Mouse (Mus musculus): Measurements from ENCODE around the gene Slc12a4.
A peak's percentile ranks its signal among the peaks of the same experiment; 100 is the strongest.

Gene Slc12a4

DNA sequence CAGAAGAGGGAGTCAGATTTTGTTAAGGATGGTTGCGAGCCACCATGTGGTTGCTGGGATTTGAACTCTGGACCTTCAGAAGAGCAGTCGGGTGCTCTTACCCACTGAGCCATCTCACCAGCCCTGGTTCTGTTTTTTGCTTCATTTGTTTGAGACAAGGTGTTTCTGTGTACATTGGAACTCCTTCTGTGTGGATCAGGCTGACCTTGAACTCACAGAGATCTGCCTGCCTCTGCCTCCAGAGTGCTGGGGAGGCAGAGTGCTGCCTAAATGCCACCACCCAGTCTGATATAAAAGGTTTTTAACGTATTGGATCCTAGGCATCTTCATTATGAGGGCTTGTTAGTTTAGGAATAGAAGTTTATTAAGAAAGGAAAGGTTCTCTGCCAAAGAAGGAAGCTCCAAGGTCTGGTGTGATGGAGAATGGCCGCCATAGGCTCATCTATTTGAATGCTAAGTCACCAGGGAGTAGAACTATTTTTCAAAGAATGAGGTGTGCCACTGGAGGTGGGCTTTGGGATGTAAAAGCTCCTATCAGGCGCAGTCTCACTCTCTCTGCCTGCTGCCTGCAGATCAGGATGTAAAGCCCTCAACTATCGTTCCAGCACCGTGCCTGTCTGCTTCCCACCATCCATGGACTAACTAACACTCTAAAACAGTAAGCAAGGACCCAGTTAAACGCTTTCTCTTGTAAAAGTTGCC, 5.3 kb upstream of the Slc12a4 start:
- DNase-seq (ENCODE audit: low read depth, low spot score): no peak

DNA sequence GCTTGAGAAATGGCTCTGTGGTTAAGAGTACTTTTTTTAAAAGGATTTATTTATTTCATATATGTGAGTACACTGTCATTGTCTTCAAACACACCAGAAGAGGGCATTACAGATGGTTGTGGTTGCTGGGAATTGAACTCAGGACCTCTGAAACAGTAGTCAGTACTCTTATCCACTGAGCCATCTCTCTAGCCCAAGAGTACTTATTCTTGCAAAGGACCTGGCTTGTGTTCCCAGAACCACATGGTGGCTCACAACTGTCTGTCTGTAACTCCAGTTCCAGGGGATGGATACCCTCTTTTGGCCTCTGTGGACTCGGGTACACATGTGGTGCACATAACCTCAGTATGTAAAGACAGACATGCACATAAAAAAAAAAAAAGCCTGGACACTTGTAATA, 3.5 kb upstream of the Slc12a4 start:
- no peak for DNase-seq (ENCODE audit: low read depth, low spot score)

DNA sequence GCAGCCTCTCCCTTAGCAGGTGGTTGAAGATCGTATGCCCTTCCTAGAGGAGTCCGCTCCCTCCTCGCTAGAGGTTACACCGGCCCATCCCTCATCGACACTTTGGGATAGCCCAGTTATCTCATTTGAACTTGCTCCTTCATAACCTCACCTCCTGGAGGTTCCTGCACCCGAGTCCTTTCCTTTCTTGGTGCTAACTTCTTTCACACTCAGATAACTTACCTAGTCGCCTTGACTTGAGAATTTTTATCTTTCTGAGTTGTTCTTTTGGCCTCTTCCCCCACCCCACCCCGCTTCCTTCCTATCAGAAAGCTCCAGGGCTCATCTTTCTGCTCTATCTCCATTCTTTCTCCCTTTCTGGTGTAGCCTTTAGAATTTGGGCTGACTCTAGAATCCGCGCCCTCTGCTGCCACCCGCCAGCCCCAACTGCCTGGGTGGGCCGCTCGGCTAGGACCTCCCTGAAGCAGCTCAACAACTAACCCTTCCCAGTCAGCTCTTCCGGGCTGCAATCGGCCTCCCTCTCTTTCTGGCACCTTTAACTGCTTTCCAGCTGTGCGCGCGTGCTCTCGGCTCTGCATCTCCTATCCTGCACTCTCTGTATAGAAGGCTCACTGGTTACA, 905 bp upstream of the Slc12a4 start:
- no peak for DNase-seq (ENCODE audit: low read depth, low spot score)

DNA sequence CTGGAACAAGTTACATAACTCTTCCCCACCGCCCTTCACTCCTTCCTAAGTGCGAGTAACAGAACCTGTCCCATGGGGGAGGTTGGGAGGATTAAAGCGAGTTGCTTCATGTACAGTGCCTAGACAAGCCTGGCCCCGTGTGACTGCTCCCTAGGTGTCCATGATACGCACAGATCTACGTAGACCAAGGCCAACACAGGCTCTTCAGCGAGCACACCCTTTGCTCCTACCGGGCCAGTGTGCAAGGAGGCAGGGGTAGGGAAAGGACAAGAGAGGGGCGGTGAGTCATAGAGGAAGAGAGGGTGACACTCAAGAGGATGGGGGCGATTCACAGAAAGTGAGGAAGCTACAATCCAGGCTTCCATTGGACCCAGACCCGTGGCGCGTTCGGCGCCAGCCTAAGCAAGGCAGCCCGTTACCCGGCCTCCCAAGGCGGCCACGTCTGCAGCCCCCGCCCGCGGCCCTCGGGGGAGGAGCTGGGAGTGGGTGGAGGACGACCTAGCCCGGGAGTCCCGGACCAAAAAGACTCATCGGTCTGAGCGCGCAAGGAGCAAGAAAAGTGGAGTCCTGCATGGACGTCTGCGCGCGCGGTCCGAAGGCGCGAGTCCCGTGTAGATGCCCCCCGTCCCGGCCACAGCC, 512 bp downstream of the Slc12a4 start:
- peak; percentile 13 for DNase-seq (ENCODE audit: low read depth, low spot score)

DNA sequence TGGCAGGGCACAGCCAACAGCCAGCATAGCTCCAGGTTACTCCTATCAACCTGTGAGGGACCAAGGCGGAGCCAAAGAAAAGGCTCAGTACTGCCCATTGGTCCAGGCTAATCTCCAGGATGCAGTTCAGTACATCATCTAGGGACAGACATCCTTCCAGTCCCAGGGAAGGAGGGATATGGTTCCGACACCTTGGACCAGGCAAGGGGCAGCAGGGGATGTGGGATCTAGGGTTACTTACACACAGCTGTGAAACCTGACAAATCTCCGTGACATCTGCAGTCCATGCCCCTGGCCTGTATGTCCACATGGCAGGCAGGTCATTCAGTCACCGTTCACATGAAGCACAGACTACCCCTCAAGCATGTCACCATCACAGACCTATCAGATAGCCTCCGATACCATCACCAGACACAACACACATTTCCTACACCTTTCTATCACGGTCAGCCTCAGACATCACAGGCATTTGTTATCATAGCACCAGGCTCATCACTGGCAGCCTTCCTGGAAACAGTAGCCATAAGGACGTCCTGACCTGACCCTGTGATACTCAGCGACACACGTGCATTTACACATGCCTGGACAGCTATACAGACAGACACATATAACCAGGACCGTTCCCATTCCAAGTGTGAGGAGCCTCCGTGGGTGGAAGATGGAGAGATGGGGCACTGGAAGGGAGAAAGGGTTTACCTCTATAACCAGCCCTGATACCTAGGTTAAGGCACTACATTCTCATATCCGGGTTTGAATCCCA, 1.2 kb downstream of the Slc12a4 start:
- no peak for DNase-seq (ENCODE audit: low read depth, low spot score)

DNA sequence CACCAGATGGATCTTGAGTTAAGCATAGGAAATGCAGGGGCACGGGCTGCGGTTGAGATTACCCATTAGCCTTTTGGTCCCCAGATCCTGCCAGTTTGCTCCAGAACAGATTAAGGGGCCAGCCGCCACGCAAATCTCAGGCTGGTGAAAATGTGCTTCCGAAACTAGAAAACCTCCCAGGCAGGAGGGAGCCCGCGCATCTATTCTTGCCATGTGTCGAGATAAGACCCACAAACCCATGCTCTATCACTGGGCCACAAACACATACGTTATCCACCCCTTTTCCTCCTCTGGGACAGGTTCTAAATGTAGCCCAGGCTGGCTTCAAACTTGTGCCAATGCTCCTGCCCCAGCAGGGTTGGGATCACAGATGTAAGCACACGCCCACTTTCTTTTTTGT, 4.4 kb downstream of the Slc12a4 start:
- no peak for DNase-seq (ENCODE audit: low read depth, low spot score)

DNA sequence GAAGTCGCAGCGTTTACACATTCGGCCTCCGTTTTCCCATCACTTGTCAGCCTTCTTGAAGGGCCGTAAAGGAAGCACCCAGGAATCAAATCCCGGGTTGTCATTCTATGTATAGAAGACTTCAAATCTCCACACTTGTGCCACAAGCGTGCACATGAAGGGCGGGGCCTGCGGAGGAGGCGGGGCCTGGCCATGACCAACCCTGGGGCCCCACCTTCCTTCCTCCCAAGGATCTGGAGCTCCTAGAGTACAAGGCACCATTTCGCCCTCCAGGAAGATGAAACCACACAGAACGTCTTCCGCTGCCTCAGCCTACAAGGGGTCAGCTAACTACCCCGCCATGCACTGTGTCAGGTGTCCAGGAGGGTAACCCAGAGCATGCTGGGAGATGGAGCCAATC, 4.8 kb downstream of the Slc12a4 start:
- DNase-seq (ENCODE audit: low read depth, low spot score): no peak

DNA sequence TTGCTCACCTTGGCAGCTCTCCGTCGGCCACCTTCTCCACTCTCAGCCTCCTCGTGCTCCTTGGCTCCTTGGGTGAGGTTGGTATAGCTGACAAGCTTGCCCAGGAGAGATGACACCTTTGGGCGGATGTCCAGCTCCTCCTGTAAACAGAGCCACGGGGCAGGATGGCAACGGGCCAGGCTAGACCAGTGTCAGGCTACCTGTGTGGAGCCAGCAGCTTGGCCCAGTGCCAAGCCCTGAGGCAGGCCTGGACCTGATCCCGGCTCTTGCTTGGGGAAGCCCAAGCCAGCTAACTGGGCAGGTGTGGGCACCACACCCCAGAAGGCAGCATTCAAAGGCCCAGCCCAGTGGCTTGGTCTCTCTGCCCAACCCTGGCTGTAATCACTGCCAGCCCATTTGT, 6.5 kb downstream of the Slc12a4 start:
- peak; percentile 76 for DNase-seq (ENCODE audit: low read depth, low spot score)

DNA sequence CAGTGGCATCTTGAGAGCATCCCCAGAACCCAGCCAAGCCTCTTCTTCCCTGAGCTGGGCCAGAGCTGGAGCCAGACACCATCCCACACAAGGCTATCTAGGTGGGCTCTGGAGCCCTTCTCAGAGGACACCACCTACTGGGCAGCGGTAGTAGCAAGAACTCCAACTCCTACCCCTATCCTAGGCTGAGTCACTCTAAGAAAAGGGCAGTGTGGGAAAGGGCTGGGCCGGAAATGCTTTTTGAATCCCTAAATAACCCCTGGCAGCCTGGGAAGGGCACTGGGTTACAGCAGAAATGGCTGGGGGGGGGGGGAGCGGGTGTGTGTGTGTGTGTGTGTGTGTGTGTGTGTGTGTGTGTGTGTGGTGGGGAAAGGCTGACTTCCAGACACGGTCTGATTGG, 8.1 kb downstream of the Slc12a4 start:
- DNase-seq (ENCODE audit: low read depth, low spot score): no peak

DNA sequence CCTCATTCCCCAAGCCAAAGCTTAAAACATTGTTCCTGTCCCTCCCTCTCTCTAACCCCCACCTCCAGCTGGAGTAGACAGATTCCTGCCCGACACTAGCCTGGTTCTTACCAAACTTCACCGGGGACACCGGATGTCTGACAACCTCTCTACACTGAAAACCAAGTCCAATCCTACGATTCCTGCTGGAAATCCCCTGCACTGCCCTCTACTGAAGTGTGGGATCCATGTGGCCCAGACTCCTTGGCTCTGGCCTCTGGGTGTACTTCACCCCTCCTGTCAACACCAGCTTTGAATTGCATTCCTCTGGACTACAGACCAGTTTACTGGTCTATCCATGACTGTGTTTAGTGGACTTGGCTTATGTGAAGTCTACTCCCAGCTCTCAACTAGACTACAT, 9.3 kb downstream of the Slc12a4 start:
- no peak for DNase-seq (ENCODE audit: low read depth, low spot score)

DNA sequence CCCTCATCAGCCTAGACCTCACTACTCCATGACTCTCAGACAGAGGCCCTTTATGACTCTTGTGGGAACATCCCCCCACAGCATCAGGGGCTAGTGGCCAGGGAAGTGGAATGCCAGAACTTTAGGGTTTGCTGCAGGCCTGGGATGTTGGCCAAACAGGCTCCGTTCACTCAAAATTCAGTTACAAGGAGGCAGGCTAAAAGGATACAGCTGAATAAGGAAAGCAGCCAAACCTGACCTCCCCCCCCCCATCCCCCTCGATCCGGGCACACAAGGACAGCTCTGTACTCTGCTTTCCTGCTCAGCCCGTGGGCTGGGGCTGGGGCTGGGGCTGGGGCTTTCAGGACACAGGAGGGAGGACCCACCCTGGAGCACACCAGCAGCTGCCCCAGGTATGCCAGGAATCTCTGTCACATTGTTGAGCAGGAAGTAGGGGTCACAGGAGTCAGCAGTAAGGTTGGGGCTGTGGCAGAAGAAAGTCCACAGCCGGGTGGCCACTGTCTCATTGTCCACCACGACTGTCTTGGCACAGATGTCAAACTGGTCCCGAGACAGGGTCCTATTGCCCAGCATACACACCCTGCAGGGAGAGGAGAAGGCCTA, 14.7 kb downstream of the Slc12a4 start:
- DNase-seq (ENCODE audit: low read depth, low spot score): peak; percentile 72

DNA sequence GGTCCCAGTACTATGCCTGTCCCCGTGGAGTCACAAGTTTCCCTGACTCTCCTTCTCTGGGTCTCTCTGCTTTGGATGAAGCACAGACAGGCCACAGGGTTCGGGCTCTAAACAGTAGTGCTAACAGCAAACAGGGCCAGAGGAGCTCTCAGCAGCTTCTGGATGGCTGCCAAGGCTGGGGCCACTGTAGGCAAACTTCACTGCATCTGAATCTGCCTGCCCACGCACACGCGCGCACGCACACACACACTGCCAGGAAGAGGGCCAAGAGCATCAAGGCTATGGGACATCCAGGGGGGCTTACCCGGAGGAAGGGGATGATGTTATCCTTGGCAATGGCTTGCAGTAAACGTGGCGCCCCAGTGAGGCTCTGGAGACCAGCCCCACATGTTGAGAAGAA, 16.5 kb downstream of the Slc12a4 start:
- peak; percentile 70 for DNase-seq (ENCODE audit: low read depth, low spot score)

DNA sequence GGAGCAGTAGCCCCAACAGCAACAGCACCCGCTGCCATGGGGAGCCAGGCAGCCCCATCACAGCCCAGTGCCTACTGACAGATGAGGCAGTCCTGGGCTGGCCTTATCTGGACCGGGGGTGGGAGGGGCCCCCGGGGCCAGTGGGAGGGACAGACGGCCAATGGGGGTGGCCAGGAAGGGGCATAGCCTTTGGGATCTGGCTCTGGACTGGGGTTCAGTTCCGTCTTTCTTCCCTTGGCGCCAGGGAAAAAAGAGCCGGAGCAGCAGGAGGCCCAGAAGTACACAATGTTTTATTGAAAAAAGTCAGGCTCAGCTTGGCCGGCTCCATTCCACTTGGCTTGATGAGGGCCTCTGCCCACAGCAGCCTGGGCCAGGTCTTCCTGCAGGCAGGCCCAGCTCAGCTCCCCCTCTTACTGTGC, 22.6 kb downstream of the Slc12a4 start, which contains the start of gene Lcat:
Gene Lcat (minus strand): TSS at position 62 of the 419 bp plus-strand sequence.
- DNase-seq (ENCODE audit: low read depth, low spot score): peak; percentile 41

DNA sequence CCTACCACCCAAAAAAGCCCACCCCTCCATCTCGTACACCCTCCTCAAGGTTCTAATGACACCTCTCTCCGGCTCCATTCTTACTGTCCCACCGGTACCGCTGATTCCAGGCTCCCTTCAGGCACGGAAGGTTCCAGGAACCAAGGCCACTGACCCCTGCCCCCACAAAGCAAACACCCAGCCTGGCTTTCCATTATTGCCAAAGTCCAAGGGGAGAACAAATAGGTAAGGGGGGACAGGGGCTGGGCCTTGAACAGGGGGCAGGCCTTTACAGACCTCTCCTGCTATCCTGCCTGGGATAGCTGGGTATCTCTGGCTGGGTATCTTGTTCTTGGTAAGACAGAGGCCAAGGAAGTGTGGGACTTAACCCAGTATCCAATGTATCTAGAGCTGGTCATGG, 23.4 kb downstream of the Slc12a4 start:
- no peak for DNase-seq (ENCODE audit: low read depth, low spot score)

DNA sequence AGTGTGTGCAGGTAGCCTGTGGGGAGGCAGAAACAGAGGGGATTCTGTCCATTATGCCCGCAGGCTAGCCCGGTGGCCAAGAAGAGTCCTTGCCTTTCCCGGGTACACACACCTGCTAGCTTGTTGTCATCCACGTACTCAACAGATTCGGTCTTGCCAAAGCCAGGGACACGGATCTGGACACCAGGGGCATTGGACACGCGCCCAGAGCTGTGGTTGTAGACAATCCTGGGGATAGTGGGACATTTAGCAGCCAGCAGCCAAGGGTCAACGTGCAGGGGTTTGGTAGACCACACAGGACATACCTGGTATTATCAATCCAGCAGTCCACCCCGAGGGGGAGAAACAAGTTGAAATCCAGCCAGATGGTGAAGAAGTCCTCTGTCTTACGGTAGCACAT, 23.9 kb downstream of the Slc12a4 start:
- no peak for DNase-seq (ENCODE audit: low read depth, low spot score)

DNA sequence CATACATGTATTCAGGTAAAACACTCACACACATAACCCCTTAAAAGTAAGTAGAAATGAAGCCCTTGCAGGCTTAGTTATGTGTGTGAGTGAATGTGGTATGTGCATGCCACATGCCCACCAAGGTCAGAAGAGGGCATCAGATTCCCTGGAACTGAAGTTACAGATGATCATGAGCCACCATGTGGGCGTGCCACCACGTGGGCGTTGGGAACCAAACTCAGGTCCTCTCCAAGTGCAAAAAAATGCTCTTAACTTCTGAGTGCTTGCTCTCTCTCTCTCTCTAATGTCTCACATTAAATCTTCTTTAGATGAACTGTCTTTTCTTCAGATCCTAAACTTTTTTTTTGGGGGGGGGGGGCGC, 27.6 kb downstream of the Slc12a4 start, which contains the start of gene Psmb10:
Gene Psmb10 (minus strand): TSS at position 139 of the 364 bp plus-strand sequence.
- DNase-seq (ENCODE audit: low read depth, low spot score): peak; percentile 64

DNA sequence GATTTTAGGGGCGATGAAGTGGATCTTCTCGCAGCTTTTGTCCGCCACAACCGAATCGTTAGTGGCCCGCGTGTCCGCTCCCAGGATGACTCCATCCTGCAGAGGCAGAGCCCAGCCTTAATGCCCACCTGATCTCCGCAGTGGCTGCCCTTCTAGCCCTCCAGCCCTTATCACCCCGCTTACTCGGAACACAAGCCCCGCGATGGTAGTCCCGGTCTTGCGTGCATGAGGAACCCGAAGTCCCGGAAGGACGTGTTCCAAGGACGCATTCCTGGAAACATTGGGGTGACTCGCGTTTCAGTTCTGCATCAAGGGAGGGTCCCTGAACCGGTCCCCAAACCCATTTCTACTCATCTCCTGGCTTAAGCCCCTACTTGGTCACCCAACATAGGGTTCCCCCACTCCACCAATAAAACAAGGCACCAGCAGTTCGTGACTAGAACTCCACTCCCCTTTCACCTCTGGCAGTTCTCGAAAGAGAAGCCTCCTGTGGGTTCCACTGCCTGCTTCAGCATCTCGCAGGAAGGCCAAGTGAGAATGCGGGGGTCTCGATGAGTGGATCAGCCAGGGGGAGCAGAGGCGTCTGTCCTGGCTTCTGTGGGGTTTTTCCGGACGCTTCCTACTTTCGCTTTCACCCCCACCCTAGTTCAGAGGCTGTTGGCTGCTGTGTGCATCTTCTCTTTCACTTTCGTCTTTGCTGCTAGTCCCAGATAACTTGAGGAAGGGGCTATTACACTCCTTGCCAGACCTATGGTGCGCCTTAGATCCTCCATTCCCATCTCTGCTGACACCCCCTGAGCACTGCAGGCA, 28.2 kb downstream of the Slc12a4 start:
- peak; percentile 66 for DNase-seq (ENCODE audit: low read depth, low spot score)

DNA sequence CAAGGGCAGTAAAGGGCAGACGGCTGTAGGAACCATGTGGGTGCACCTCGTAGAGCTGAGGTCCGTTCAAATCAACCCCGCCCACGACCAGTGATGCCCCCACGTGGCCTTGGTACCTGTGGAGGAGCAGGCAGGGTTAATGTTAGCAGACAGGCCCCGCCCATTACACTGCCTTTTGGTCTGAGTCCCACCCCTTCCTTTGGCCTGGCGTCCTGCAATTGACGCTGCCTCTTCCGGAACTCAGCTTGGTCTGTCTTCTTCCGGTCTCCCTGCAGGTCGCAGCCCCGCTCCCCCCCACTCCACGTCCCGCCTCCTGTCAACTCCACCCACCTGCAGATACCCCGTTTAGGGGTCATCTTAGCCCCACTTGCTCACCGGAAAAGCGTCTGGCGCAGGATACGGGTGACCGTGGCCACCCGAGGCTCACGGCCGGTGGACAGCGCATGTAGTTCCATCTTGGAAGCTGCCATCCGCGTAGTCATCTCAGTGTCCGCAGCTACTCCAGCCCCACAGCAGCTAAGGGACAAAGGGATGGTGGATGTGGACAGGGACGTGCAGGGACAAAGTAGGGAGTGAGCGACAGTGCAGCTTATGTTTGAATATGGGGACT, 28.9 kb downstream of the Slc12a4 start:
- DNase-seq (ENCODE audit: low read depth, low spot score): peak; percentile 98

DNA sequence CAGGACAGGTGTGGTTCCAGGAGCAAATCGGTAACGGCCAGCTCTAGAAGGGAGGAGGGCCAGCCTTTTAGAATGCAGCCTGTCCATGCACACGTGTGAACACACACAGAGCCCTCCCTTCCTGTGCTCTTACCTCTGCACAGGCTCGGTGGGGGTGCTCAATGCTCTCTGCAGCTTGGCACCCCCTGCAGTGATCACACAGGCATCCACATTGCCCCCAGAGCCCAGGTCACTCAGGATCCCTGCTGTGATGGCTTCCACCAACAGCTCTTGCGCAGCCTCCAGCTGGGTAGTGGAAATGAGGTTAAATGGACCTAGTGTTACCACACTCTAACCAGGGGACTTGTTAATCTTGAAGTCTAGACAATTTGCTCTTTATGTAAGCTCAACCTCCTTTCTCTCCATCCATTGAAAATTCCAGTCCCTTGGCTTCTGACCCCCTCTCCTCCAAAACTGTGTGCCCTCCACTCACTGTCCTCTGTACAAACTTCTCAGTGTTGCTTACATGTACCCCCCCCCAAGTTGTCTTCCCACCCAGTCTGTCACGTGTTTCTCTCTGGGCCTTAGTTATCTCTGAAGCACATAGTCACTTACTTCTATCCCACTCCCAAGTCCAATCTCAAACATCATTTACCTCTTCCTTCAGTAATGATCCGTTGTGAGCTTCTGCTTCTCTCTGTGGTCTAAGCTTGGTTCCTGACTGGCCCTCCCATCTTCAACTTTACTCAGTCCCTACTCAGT, 29.9 kb downstream of the Slc12a4 start:
- DNase-seq (ENCODE audit: low read depth, low spot score): no peak

DNA sequence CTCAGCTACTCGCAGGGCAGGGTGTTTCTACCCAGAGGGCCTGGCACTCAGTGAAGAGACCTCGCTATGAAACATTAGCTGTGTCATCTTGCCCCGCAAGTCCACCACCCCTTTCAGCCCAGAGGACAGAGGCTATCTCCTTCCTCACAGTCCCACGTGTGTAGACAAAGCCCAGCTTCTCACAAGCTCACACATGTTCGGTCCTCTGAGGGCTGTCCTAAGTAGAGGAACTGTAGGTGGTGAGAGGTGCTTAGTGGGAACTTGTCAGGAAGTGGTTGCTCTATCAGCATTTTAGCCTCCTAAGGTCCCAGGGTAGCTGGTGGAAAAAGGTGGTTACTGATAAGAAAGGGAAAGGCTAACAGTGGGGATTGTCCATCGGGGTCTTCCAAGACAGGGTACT, 30.8 kb downstream of the Slc12a4 start:
- no peak for DNase-seq (ENCODE audit: low read depth, low spot score)
